Mouse (Mus musculus) retina, postnatal 1 day (tissue): ENCODE results near the gene Olfr963.
A peak's percentile ranks its signal among the peaks of the same experiment; 100 is the strongest.
"Not testable (repeated sequence)": the region's sequence is repeated elsewhere in the genome, so short reads cannot be mapped to it uniquely, and the experiment has no call there.

Source experiments
- DNase-seq: peaks from one replicate; pipeline ENCODE4 v3.0.0-alpha.2; 2012

The Olfr963 gene

DNA sequence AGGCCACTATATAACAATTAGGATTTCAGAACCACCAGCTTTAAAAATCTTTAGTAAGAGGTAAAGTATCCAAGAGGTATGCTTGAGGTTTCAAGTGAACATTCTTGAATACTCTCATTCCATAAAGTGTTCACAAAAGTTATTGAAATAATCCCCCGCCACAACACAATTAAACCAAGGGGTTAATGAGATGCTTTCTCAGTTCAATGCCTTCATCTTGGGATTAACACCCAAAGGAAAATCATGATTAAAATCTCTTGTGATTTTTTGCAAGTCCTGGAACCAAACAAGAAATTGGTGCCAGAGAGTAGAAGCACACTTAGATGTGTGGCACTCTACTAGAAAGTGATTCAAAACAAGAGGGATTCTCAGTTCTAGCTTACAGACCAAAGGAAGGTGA is at the start of gene Olfr963:
Olfr963 (plus strand) TSS at position 301 of the 400 bp plus-strand sequence.
- no peak for DNase-seq

DNA sequence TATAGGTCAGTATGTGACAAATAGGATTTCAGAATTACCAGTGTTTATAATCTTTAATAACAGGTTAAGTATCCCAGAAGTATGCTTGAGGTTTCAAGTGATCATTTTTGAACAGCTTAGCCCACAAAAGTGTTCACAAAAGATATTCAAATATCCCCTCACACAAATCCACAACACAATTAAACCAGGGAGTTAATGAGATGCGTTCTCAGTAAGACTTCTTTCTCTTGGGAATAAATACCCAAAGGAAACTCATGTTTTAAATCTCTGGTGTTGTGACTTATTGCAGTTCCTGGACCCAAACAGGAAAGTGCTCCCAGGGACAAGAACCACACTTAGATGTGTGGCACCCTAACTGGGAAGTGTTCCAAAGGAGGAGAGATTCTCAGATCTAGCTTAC is 45.9 kb upstream of the Olfr963 start, which contains the start of gene Olfr960:
Olfr960 (plus strand) TSS at position 301 of the 400 bp plus-strand sequence.
- DNase-seq = no peak

DNA sequence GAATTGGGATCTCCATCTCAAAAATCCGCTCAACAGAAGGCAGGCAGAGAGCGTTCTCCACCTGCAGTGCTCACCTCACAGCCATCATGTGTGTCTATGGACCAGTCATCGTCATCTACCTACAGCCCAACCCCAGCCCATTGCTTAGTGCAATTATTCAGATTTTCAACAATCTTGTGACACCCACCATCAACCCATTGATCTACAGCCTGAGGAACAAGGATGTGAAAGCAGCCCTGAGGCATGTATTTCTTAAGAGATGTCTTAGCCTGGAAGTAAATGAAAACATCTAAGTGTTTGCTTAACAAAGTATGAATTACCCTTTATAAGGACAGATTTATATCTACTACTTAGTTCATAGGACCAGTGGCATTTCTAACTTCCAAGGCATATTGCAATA is 43.2 kb upstream of the Olfr963 start:
- DNase-seq = no peak

DNA sequence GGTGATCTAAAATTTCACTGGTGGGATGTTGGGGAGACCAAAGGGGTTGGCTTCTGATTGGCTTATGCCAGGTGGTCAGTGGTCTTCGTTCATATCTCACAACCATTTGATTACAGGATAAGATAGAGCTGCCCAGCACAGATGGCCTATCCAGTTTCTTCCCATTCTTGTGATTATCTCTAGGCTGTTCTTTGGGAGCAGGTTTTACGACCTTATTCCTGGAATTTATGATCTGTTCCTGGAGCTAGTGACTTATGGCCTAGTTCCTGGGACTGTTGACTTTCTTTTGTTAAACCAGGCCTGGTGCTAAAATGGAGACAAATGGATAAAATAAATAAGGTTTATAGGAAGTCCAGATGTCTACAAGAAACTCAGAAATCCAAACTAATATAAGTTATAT is 42.3 kb upstream of the Olfr963 start:
- no peak for DNase-seq

DNA sequence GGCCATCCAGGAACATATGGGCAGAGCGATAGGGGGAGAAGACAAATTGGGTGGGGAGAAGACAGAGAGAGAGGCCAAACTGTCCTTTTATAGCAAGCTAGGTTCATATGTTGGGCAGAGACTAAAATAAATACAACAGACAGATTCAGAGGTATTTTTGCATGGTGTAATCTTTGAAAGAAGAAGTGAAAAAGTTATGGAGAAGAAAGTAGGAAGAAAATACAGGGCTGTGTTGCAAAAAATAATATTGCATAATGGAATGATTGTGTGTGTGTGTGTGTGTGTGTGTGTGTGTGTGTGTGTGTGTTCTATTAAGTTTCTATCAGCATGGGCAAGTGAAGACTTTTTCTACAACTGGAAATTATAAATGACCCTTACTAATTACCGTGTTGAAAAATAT is 37.9 kb upstream of the Olfr963 start:
- no peak for DNase-seq

DNA sequence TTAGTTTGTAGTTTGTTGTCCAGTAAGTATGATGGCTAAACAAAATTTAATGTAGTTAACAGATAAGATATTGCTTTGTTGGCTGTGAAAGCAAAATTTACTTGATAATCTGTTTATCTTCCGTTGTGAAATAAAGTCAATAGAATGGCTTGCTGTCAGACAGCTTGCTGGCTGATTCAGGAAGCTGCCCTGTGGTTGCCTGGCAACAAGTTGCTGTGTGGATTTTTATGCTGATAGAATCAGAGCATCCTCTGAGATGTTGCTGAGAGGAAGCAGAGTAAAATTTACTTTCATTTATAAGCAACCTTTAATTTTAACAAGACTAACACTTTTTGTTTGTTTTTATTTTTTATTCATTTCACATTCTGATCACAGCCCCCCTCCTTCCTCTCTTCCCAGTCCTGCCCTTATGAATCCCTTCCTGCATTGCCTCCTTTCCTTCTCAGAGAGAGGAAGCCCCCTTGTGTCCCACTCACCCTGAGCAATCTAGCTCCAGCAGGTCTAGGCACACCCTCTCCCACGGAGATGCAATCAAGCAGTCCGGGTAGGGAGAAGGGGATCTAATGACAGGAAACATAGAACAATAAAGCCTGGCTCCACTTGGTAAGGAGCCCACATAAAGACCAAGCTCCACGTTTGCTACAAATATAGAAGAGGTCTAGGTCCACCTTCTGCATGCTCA is 33.0 kb upstream of the Olfr963 start:
- no peak for DNase-seq

DNA sequence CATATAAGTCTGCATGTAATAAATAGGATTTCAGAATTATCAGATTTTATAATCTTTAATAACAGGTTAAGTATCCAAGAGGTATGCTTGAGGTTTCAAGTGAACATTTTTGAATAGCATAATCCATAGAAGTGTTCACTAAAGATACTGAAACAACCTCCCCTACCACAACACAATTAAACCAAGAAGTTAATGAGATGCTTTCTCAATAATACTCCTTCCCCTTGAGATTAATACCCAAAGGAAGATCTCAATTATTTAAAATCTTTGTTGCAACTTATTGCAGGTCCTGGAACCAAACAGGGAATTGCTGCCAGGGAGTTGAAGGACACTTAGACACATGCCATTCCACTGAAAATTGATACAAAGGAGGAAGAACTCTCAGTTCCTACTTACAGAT is 22.2 kb upstream of the Olfr963 start, which contains the start of gene Olfr961:
Olfr961 (plus strand) TSS at position 301 of the 400 bp plus-strand sequence.
- no peak for DNase-seq

DNA sequence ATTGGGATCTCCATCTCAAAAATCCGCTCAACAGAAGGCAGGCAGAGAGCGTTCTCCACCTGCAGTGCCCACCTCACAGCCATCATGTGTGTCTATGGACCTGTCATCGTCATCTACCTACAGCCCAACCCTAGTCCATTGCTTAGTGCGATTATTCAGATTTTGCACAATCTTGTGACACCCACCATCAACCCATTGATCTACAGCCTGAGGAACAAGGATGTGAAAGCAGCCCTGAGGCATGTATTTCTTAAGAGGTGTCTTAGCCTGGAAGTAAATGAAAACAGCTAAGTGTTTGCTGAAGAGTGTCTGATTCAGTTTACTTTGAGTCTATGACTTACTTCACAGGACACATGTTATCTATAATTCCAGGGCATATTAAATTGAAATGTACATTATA is 19.6 kb upstream of the Olfr963 start:
- DNase-seq = no peak

DNA sequence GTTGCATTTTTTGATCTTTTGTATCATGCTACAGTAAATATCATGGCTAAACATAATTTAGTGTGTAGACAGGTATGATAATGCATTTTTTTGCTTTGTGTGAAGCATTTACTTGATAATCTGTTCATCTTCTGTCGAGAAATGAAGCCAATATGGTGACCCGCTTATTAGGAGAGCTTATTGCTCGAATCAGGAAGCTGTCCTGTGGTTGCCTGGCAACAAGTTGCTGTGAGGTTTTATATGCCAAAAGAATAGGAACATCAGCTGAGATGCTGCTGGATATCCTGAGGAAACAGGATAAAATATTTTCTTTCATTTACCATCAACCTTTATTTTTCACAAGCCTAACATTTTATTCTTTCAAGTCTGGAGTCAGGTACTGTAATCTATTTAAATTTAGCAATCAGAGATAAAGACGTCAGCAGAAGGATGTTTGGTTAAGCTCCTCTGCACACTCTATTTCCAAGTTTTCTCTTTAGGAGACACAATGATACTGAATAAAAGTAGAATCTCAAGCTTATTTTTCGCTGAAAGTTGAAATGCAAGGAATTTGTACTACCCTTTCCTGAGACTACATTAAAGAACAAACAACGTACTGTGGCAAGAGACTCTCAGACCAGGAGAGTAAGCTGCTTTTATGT is 12.1 kb upstream of the Olfr963 start:
- peak; percentile 31 for DNase-seq

DNA sequence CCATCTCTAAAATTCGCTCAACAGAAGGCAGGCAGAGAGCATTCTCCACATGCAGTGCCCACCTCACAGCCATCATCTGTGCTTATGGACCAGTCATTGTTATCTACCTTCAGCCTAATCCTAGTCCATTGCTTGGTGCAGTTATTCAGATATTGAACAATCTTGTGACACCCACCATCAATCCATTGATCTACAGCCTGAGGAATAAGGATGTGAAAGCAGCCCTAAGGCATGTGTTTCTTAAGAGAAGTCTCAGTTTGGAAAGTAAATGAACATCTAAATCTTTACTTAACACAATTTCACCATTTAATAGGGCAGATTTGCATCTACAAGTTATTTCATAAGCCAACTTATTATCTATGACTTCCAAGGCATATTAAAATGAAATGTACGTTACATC is 2.7 kb downstream of the Olfr963 start:
- DNase-seq = no peak

DNA sequence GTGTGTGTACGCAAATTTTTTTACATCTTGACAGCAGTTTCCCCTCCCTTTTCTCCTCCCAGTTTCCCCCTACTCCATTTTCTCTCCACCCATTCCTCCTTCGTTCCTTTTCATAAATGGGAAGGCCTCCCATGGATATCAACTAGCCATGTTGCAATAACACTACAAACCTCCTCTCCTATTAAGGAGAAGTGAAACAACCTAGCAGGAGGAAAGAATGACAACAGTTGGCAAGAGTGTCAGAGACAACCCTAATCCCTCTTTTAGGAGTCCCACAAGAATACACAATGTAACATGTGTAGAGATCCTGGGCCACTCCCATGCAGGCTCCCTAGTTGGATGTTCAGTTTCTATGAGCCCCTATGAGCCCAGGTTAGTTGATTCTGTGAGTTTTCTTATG is 7.8 kb downstream of the Olfr963 start:
- no peak for DNase-seq

DNA sequence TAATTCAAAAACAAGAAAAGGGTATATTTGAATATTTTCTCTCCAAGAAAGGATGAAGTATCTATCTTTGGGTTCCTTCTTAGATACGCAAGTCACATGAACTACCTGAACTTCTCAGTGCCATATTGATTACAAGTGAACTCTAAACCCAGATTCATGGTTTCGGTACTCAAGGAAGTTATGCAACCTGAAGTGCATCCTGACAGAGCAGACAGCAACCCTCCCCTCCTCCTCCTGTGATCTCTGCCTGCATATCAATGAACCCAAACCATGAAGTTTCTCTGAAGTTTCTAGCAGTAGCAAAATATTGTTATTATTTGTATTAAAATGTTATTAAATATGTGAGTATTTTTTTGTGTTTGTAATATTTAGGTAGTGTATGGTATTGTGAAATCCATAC is 11.6 kb downstream of the Olfr963 start:
- no peak for DNase-seq

DNA sequence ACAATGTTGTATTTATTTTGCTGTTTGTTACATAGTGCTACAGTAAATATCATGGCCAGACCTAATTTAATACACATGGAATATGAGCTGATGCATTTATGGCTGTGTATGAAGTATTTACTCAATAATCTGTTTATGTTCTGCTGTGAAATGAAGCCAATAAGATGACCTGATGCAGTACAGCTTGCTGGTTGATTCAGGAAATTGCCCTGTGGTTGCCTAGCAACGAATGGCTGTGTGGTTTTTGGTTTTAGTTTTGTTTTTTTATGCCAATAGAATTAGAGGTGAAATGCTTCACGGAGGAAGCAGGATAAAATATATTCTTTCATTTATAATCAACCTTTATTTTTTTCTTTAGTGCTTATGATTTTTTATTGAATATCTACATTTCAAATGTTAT is 12.3 kb downstream of the Olfr963 start:
- DNase-seq = no peak

DNA sequence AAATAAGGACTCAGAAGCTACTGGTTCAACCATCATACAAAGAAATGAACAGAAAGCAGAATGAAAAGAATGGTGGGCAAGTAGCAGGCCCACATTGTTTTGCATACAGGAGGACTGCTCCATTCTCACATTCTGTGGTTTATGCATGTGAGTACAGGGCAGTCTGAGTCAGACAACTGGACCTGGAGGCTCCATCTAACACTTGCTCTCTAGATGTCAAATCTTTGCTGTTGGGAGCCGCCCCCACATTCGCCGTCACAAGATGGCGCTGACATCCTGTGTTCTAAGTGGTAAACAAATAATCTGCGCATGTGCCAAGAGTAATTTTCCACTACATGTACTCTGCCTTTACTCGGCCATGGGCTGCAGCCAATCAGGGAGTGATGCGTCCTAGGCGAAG is 34.1 kb downstream of the Olfr963 start:
- DNase-seq = not testable (repeated sequence)

DNA sequence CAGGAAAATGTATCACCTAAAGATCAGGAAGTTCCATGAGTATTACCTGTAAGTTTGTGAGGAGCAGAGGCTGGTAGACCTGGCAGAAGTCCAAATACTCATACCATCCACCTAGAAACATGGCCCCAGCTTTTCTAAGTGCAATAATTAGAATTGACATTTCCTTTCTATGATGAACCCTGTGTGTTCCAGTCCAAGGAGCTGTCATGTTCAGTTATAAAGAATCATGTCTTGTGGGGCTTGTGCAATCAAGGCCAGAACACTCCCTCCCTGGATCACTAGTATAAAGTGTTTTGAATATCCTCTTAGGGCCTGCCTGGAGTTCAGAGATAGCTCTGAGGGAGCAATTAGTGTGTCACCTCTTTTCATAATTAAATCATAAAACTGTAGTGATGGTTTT is 40.0 kb downstream of the Olfr963 start, which contains the start of gene Olfr149:
Olfr149 (minus strand) TSS at position 101 of the 400 bp plus-strand sequence.
- DNase-seq = peak; percentile 17

DNA sequence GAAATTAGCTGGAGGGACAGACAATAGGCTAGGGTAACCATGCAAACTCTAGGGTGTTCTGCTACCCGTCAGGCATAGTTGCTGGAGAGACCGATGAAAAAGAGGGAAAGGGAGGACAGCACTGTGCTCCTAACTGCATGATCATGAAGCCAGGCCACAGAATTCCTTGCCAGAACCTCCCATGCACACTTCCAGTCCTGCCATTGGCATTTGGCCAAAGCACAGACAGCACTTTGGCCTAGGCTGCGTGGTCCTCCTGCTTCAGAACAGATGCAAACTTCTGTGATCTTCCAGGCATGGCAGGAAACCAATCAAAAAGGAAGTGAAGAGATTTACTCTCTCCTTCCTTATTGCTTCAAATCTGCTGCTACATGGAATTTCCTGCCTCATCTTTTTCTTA is 42.0 kb downstream of the Olfr963 start:
- DNase-seq = no peak

DNA sequence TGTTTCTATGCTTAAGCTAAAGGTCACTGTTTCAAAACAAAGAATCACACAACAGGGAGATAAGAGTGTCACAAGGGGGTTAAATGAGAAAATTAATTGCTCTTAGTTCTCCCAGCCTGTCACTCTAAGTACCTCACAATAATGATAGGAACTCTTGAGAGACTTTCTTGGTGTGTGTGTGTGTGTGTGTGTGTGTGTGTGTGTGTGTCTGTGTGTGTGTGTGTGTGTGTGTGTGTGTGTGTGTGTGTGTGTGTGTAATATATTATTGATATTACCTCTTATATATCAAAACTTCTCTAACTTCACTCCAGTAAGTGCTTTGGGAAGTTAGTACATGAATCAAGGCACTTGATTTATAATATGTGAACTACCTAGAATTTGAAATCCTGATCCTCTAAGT is 44.0 kb downstream of the Olfr963 start, which contains the start of gene Olfr965:
Olfr965 (plus strand) TSS at position 301 of the 400 bp plus-strand sequence.
- no peak for DNase-seq
